Mouse (Mus musculus) cortical plate, adult 2 months (tissue): ENCODE measurements at regions not wholly inside any gene's neighbourhood (a gene's known extent, or its start where the extent isn't known, plus 50 kb on each side); places are given as distances from the start of the nearest gene placed in this dataset.

Experiments used
- CTCF ChIP-seq: fragments of 200-500 bp; IDR thresholded peaks from 2 replicates; pipeline ENCODE4 v1.5.1; 2011; ENCODE audit warnings: mild to moderate bottlenecking, control low read depth, low read length; ENCODE audit not compliant: insufficient read depth; ENCODE audit errors: extremely low read depth
- POLR2A ChIP-seq: fragments of 200-500 bp; IDR thresholded peaks from 2 replicates; pipeline ENCODE4 v1.6.1; 2011; ENCODE audit warnings: mild to moderate bottlenecking, low read length, control low read depth; ENCODE audit not compliant: insufficient read depth; ENCODE audit errors: extremely low read depth

DNA sequence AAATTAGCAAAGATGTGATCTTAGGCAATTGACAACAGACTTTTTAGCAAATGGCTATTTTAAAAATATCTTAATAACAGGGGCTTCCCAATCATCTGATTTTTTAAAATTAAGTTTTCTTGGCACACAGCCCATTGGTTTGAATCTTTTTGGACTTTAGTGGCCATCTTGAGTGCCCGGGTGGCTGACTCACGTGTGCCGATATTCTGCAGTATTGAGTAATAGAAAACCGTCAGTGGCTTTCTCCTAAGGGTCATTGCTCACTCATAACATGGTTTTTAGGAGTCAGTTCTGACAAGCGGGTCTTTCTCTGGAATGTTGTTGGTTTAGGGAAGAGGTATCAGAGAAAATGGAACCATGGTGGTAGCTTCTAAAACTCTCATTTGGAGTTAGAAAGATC, 58.8 kb downstream of the Otud1 start:
- no peak for TF ChIP-seq CTCF
- no peak for TF ChIP-seq POLR2A
